In the genomic region with DNA sequence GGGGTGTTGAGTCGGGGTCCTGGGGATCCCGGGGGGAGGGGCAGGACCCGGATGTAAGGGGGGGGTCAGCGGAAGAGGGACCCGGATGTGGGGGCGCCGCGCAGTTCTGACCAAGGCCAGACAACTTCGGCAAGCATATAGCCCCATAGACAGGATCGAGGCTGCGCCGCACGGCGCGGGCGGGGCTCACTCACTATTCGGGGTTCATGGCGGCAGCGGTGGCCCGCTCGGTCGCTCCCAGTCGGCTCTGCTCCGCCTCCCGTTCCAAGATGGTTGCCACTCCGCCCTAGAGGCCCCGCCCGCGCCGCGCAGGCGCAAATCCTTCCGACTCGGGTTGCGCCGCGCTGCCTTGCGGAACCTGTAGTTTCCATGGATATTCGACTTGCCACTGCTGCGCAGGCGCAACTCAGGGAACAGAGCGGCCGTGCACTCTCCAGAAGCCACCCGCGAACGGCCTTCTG, we compare ENCODE assay signal across 8 mouse cellular contexts. TPM values are rescaled to one million over a fixed set of nuclear protein-coding genes. Genes with fewer than 3 reads are reported as not detected.
DNase-seq lines count a peak whose midpoint lies in the region; ATAC-seq and TF ChIP-seq lines count a peak whose summit lies in the region.

Gene Rab1b (minus strand): TSS at position 342 of the 461 bp plus-strand sequence.

- peaks cover 65% of the 10 kb centered on the region for H3K36me3 ChIP-seq in hindbrain, postnatal 0 days (ENCODE audit: insufficient read depth, low read length)

- DNase-seq in ZHBTc4 (ENCODE audit: low read depth, low spot score) = peak; percentile 99
- peak; percentile 99 for DNase-seq in gastrocnemius, adult 2 months
- peak; percentile 100 for DNase-seq in hindbrain, postnatal 0 days (ENCODE audit: low spot score)
- peak; percentile 98 for DNase-seq in left cerebral cortex, adult 2 months (ENCODE audit: extremely low spot score in 1 of 2, low spot score in 2 of 2)
- peak; percentile 98 to 99 for DNase-seq in right cerebral cortex, adult 2 months (ENCODE audit: low spot score in 2 of 2)
- peak; percentile 98 for DNase-seq in urinary bladder, postnatal 14 days (ENCODE audit: low spot score)

- H3K4me3 ChIP-seq in gastrocnemius, adult 2 months = peak within 1 kb of the TSS; percentile 87
- peak within 1 kb of the TSS; percentile 69 for H3K4me3 ChIP-seq in hindbrain, postnatal 0 days (ENCODE audit: low read length)
- H3K4me3 ChIP-seq in left cerebral cortex, adult 2 months = peak within 1 kb of the TSS; percentile 93

- no peaks in the 10 kb centered on the region for H3K9me3 ChIP-seq in hindbrain, postnatal 0 days (ENCODE audit: low read length)

- under 1% methylated on average over 46 of the region's 46 CpGs for whole genome bisulfite sequencing in hindbrain, postnatal 0 days

- ATAC-seq in common myeloid progenitor, adult 5-6 weeks (replicated peaks; ENCODE audit: low read depth, poor library complexity, severe bottlenecking) = peak; percentile 90
- ATAC-seq in hindbrain, postnatal 0 days = peak; percentile 96
- peak; percentile 97 for ATAC-seq in megakaryocyte, adult 5-6 weeks (ENCODE audit: poor library complexity, severe bottlenecking)

- H3K9ac ChIP-seq in hindbrain, postnatal 0 days (replicated peaks; ENCODE audit: low read length) = peak within 1 kb of the TSS; percentile 86

- peak within 1 kb of the TSS; percentile 94 for H3K4me2 ChIP-seq in hindbrain, postnatal 0 days (ENCODE audit: low read depth, low read length)

- H3K4me1 ChIP-seq in hindbrain, postnatal 0 days (ENCODE audit: insufficient read depth, low read length) = 0 out of 2 replicates have a peak, but pooled peaks cover 5% of the 10 kb centered on the region

- TF ChIP-seq CTCF in gastrocnemius, adult 2 months (IDR thresholded peaks at IDR 0.05) = no peak
- no peak for TF ChIP-seq CTCF in hindbrain, postnatal 0 days (IDR thresholded peaks at IDR 0.05; ENCODE audit: low read depth)
- no peak for TF ChIP-seq CTCF in left cerebral cortex, adult 2 months (IDR thresholded peaks at IDR 0.05)

- H3K27ac ChIP-seq in gastrocnemius, adult 2 months = peak within 1 kb of the TSS; percentile 100
- H3K27ac ChIP-seq in hindbrain, postnatal 0 days = peak within 1 kb of the TSS; percentile 97
- H3K27ac ChIP-seq in left cerebral cortex, adult 2 months = peak within 1 kb of the TSS; percentile 100

- no peaks in the 10 kb centered on the region for H3K27me3 ChIP-seq in hindbrain, postnatal 0 days (ENCODE audit: insufficient read depth, low read length)

- intact Hi-C loops in gastrocnemius, adult 2 months (cut with DNase I) = no loop called here
- intact Hi-C loops in left cerebral cortex, adult 2 months (cut with DNase I) = loop anchor here (1.0 kb wide), 1 partner anchor 11 kb away; no protein-coding TSS in a partner anchor

RNA-seq across cellular contexts. Expression of gene Rab1b, which starts in this region (rescaled TPM):
- 62.3 and 67.7 TPM in 2 replicates for total RNA-seq in common myeloid progenitor, adult 5-6 weeks (2017)
- 100 to 1,000 TPM; 112 to 128 TPM for total RNA-seq in gastrocnemius, adult 2 months (2021)
- total RNA-seq in hindbrain, postnatal 0 days (2014; rRNA removed) = 272 and 291 TPM in 2 replicates
- polyA plus RNA-seq in hindbrain, postnatal 0 days (2015; fragmentation: Nextera tagmentation; extraction: Ambion mirVana) = 229 and 230 TPM in 2 replicates
- 100 to 1,000 TPM; 144 to 157 TPM for total RNA-seq in left cerebral cortex, adult 2 months (2021)
- 67.7 and 77.3 TPM in 2 replicates for total RNA-seq in megakaryocyte, adult 5-6 weeks (2015)
- 120 and 127 TPM in 2 replicates for total RNA-seq in megakaryocyte, adult 5-6 weeks (2017)

Comparison
In these comparisons a context has a peak if more than half of its experiments do, and no peak if none do; other contexts are left out.
1. Peak in every context shown above with its lines: DNase-seq, ATAC-seq, H3K4me3 ChIP-seq and H3K27ac ChIP-seq.